Mouse (Mus musculus) myocyte (in vitro differentiated cells): ENCODE measurements at regions not wholly inside any gene's neighbourhood (a gene's known extent, or its start where the extent isn't known, plus 50 kb on each side); places are given as distances from the start of the nearest gene placed in this dataset.

Experiments used
- H3K27me3 ChIP-seq: one replicate; pipeline ENCODE4 v1.6.1; 2011; ENCODE audit not compliant: control insufficient read depth, insufficient read depth, insufficient read length
- H3K36me3 ChIP-seq: one replicate; pipeline ENCODE4 v1.6.1; 2011; ENCODE audit not compliant: control insufficient read depth, insufficient read depth
- H3K4me2 ChIP-seq: one replicate; pipeline ENCODE4 v1.6.1; 2011; ENCODE audit warnings: low read depth, control low read depth
- H3K4me3 ChIP-seq: one replicate; pipeline ENCODE4 v1.5.1; 2011; ENCODE audit warnings: mild to moderate bottlenecking, control low read depth, moderate library complexity
- H3K79me2 ChIP-seq: one replicate; pipeline ENCODE4 v1.6.1; 2011; ENCODE audit not compliant: control insufficient read depth, insufficient read depth
- H3ac ChIP-seq: one replicate; pipeline ENCODE4 v1.6.1; 2011; ENCODE audit not compliant: control insufficient read depth, insufficient read length
- CEBPB ChIP-seq: IDR thresholded peaks from 2 replicates; pipeline ENCODE4 v1.6.1; 2011; ENCODE audit warnings: mild to moderate bottlenecking, moderate library complexity; ENCODE audit not compliant: poor library complexity, insufficient read depth, severe bottlenecking
- E2F4 ChIP-seq: IDR thresholded peaks from one replicate; pipeline ENCODE4 v1.6.1; 2011; ENCODE audit warnings: mild to moderate bottlenecking, control low read depth, moderate library complexity; ENCODE audit not compliant: insufficient read depth
- MAX ChIP-seq: IDR thresholded peaks from one replicate; pipeline ENCODE4 v1.6.1; 2011; ENCODE audit warnings: low read depth, mild to moderate bottlenecking, control low read depth
- MYOD1 ChIP-seq, 3 experiments: IDR thresholded peaks; one replicate each; pipeline ENCODE4 v1.6.1; 2011; ENCODE audit warnings: control low read depth in 2 of 3, low read depth in 2 of 3, mild to moderate bottlenecking in 2 of 3, moderate library complexity in 1 of 3; ENCODE audit not compliant: insufficient read length in 2 of 3, control insufficient read depth in 1 of 3
- MYOG ChIP-seq, 3 experiments: IDR thresholded peaks; one replicate each; pipeline ENCODE4 v1.6.1; 2011; ENCODE audit warnings: control low read depth in 2 of 3, low read depth in 2 of 3, mild to moderate bottlenecking in 2 of 3; ENCODE audit not compliant: insufficient read length in 2 of 3, control insufficient read depth in 1 of 3, insufficient read depth in 1 of 3
- POLR2A ChIP-seq: IDR thresholded peaks from one replicate; pipeline ENCODE4 v1.6.1; 2011; ENCODE audit warnings: low read depth, mild to moderate bottlenecking, control low read depth, moderate library complexity; ENCODE audit not compliant: insufficient read length
- POLR2AphosphoS2 ChIP-seq: IDR thresholded peaks from one replicate; pipeline ENCODE4 v1.6.1; 2011; ENCODE audit warnings: low read depth, control low read depth; ENCODE audit not compliant: insufficient read length
- REST ChIP-seq: IDR thresholded peaks from one replicate; pipeline ENCODE4 v1.6.1; 2011; ENCODE audit warnings: mild to moderate bottlenecking, control low read depth, moderate library complexity; ENCODE audit not compliant: insufficient read depth, insufficient read length
- SRF ChIP-seq: IDR thresholded peaks from one replicate; pipeline ENCODE4 v1.6.1; 2011; ENCODE audit warnings: low read depth; ENCODE audit not compliant: control insufficient read depth, insufficient read length
- TCF12 ChIP-seq: IDR thresholded peaks from one replicate; pipeline ENCODE4 v1.6.1; 2011; ENCODE audit warnings: mild to moderate bottlenecking, control low read depth; ENCODE audit not compliant: poor library complexity, insufficient read depth, severe bottlenecking
- TCF3 ChIP-seq: IDR thresholded peaks from one replicate; pipeline ENCODE4 v1.6.1; 2011; ENCODE audit warnings: low read depth, control low read depth; ENCODE audit not compliant: insufficient read length
- USF1 ChIP-seq: IDR thresholded peaks from one replicate; pipeline ENCODE4 v1.6.1; 2011; ENCODE audit warnings: low read depth, mild to moderate bottlenecking, control low read depth, moderate library complexity

- TF ChIP-seq POLR2A, result no peak
- TF ChIP-seq MAX, result no peak
- no peak for TF ChIP-seq E2F4
- no peak for TF ChIP-seq USF1
- no peak for TF ChIP-seq REST
- no peak for TF ChIP-seq MYOG (IDR thresholded peaks at IDR 0.05; ENCODE audit: control insufficient read depth in 1 of 3, insufficient read depth in 1 of 3, insufficient read length in 2 of 3, low read depth in 2 of 3)
- no peak for TF ChIP-seq TCF3
- TF ChIP-seq SRF, result no peak
- no peak for TF ChIP-seq CEBPB
- TF ChIP-seq MYOD1 (IDR thresholded peaks at IDR 0.05; ENCODE audit: control insufficient read depth in 1 of 3, insufficient read length in 2 of 3, low read depth in 2 of 3), result no peak
- TF ChIP-seq POLR2AphosphoS2, result no peak
- TF ChIP-seq TCF12, result no peak
- Histone ChIP-seq H3K79me2 (no peaks in the 10 kb centered on the region), H3K27me3 (no peaks in the 10 kb centered on the region), H3K4me2 (no peak overlapping the region), H3K36me3 (no peaks in the 10 kb centered on the region), H3K4me3 (no peak overlapping the region), H3ac (no peak overlapping the region)
Measured at GRCm38 (mm10) chr15:21988676-21989075, 560.1 kb upstream of the Cdh18 start.

GRCm38 (mm10) chr15:21993309-21993708 lies 555.5 kb upstream of the Cdh18 start:
- no peak overlapping the region for H3K4me3 ChIP-seq
- no peak overlapping the region for H3K4me2 ChIP-seq
- TF ChIP-seq MYOG (IDR thresholded peaks at IDR 0.05; ENCODE audit: control insufficient read depth in 1 of 3, insufficient read depth in 1 of 3, insufficient read length in 2 of 3, low read depth in 2 of 3) (no peak), CEBPB (no peak), REST (no peak), MYOD1 (IDR thresholded peaks at IDR 0.05; ENCODE audit: control insufficient read depth in 1 of 3, insufficient read length in 2 of 3, low read depth in 2 of 3) (no peak), TCF3 (no peak), POLR2A (no peak), POLR2AphosphoS2 (no peak), MAX (no peak), E2F4 (no peak), TCF12 (no peak), USF1 (no peak), SRF (no peak)
- no peak overlapping the region for H3ac ChIP-seq
- H3K36me3 ChIP-seq, result no peaks in the 10 kb centered on the region
- H3K27me3 ChIP-seq, result no peaks in the 10 kb centered on the region
- no peaks in the 10 kb centered on the region for H3K79me2 ChIP-seq

- H3K4me3 ChIP-seq, result no peak overlapping the region
- no peaks in the 10 kb centered on the region for H3K27me3 ChIP-seq
- no peak overlapping the region for H3K4me2 ChIP-seq
- no peak for TF ChIP-seq SRF
- TF ChIP-seq TCF3, result no peak
- TF ChIP-seq TCF12, result no peak
- no peak for TF ChIP-seq CEBPB
- no peak for TF ChIP-seq MYOD1 (IDR thresholded peaks at IDR 0.05; ENCODE audit: control insufficient read depth in 1 of 3, insufficient read length in 2 of 3, low read depth in 2 of 3)
- H3K36me3 ChIP-seq, result no peaks in the 10 kb centered on the region
- H3ac ChIP-seq, result no peak overlapping the region
- no peaks in the 10 kb centered on the region for H3K79me2 ChIP-seq
Measured at GRCm38 (mm10) chr15:21995121-21995826, 553.5 kb upstream of the Cdh18 start.

GRCm38 (mm10) chr15:22019977-22020376 lies 528.8 kb upstream of the Cdh18 start:
- H3ac ChIP-seq, result no peak overlapping the region
- no peak overlapping the region for H3K4me2 ChIP-seq
- H3K36me3 ChIP-seq, result no peaks in the 10 kb centered on the region
- TF ChIP-seq POLR2AphosphoS2 (no peak), USF1 (no peak), POLR2A (no peak), MYOD1 (IDR thresholded peaks at IDR 0.05; ENCODE audit: control insufficient read depth in 1 of 3, insufficient read length in 2 of 3, low read depth in 2 of 3) (no peak)
- H3K27me3 ChIP-seq, result no peaks in the 10 kb centered on the region
- H3K79me2 ChIP-seq, result no peaks in the 10 kb centered on the region
- no peak overlapping the region for H3K4me3 ChIP-seq

- no peaks in the 10 kb centered on the region for H3K27me3 ChIP-seq
- no peaks in the 10 kb centered on the region for H3K36me3 ChIP-seq
- H3K4me3 ChIP-seq, result no peak overlapping the region
- TF ChIP-seq REST (no peak), USF1 (no peak), CEBPB (no peak), MYOD1 (IDR thresholded peaks at IDR 0.05; ENCODE audit: control insufficient read depth in 1 of 3, insufficient read length in 2 of 3, low read depth in 2 of 3) (no peak), MYOG (IDR thresholded peaks at IDR 0.05; ENCODE audit: control insufficient read depth in 1 of 3, insufficient read depth in 1 of 3, insufficient read length in 2 of 3, low read depth in 2 of 3) (no peak), E2F4 (no peak), TCF3 (no peak), TCF12 (no peak), POLR2A (no peak), SRF (no peak), MAX (no peak), POLR2AphosphoS2 (no peak)
- H3K4me2 ChIP-seq, result no peak overlapping the region
- H3K79me2 ChIP-seq, result no peaks in the 10 kb centered on the region
- no peak overlapping the region for H3ac ChIP-seq
Measured at GRCm38 (mm10) chr15:22030215-22030614, 518.6 kb upstream of the Cdh18 start.
